Mouse (Mus musculus): Measurements from ENCODE around the gene Dstn. TPM values are rescaled to one million over a fixed set of nuclear protein-coding genes. Genes with fewer than 3 reads are reported as not detected.

The Dstn gene
- total RNA-seq (2023): 100 to 1,000 TPM; 100 to 109 TPM

DNA sequence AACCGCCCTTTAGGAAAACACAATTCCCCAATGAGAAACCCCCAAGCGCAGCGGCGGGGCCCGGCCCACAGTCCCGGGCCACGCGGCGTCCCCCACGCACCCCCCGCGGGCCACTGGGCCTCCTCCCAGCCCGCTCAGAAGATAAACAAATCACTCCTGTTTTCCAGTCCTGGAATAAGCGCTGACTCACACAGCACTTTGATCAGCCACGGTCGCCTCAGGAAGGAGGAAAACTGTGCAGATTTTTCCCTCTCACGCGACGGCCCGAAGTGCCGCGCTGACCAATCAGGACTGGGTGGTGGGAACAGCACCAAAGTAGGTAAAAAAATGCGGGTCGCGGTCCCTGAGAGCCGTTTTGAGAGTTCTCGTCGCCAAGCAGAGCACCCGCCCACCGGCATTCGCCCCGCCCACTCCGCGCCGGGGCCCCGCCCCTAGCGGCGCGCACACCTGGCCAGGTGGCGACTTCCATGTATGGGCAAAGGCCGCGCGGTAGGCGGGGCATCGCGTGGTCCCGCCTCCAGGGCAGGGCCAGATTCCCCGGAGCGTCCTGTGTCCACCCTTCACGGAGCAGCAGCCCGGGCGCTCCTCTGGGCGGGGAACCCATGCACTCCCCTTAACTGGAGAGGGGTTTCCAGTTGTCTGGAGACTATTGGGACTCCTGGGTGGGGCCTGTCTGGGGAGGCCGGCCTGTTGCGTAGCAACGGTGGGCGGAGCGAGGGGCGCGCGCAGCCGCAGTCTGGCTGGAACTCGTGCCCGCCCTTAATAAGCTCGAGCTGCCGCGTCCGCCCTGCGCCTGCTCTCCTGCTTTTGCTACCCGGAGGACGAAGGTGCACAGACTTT is at the start of gene Dstn:
Gene Dstn, plus strand, starts transcription at position 561 of the 840 bp plus-strand sequence.

Other genes with a start within 250 kb of the Dstn start
- 1 to 10 TPM; 2.4 to 2.9 TPM for gene Bfsp1, start 52.1 kb upstream of the Dstn start, total RNA-seq (2023)
- 100 to 1,000 TPM; 368 to 410 TPM for gene Rrbp1, start 95.9 kb downstream of the Dstn start, total RNA-seq (2023)
- gene Banf2, start 117.7 kb downstream of the Dstn start, total RNA-seq (2023): not detected

All from monocyte, adult 59 days (primary cell).